Mouse (Mus musculus) heart, postnatal 0 days (tissue): ENCODE measurements at regions not wholly inside any gene's neighbourhood (a gene's known extent, or its start where the extent isn't known, plus 50 kb on each side); places are given as distances from the start of the nearest gene placed in this dataset.

Experiments used
- ATAC-seq: fragments of 200-750 bp; cut with Nextera tagmentation; 2 replicates; pipeline ENCODE4 v1.8.0; 2017; ENCODE audit warnings: low read depth, moderate number of reproducible peaks, moderate library complexity; ENCODE audit not compliant: insufficient read depth
- DNase-seq: peaks from one replicate; pipeline ENCODE4 v3.0.0-alpha.2; 2016; ENCODE audit warnings: low spot score
- H3K27ac ChIP-seq: fragments of 300-500 bp; sonication (generic); 2 replicates; pipeline ENCODE4 v1.5.1; 2014; ENCODE audit warnings: low read depth, mild to moderate bottlenecking
- H3K27me3 ChIP-seq: fragments of 300-500 bp; sonication (generic); 2 replicates; pipeline ENCODE4 v1.6.1; 2014; ENCODE audit warnings: low read length, mixed read lengths; ENCODE audit not compliant: control insufficient read depth, insufficient read depth
- H3K36me3 ChIP-seq: fragments of 300-500 bp; sonication (generic); replicated peaks from 2 replicates; pipeline ENCODE4 v1.6.1; 2014; ENCODE audit warnings: low read length, mixed read lengths; ENCODE audit not compliant: control insufficient read depth, insufficient read depth
- H3K4me1 ChIP-seq: fragments of 300-500 bp; sonication (generic); 2 replicates; pipeline ENCODE4 v1.6.1; 2014; ENCODE audit warnings: antibody characterized with exemption; ENCODE audit not compliant: control insufficient read depth, insufficient read depth
- H3K4me2 ChIP-seq: fragments of 300-500 bp; sonication (generic); 2 replicates; pipeline ENCODE4 v1.6.1; 2014; ENCODE audit warnings: low read depth, mild to moderate bottlenecking, low read length, moderate library complexity
- H3K4me3 ChIP-seq: fragments of 300-500 bp; sonication (generic); 2 replicates; pipeline ENCODE4 v1.5.1; 2014; ENCODE audit warnings: low read depth, low read length
- H3K9ac ChIP-seq: fragments of 300-500 bp; sonication (generic); replicated peaks from 2 replicates; pipeline ENCODE4 v1.6.1; 2014; ENCODE audit warnings: low read depth, low read length, mixed read lengths
- H3K9me3 ChIP-seq: fragments of 300-500 bp; sonication (generic); replicated peaks from 2 replicates; pipeline ENCODE4 v1.6.1; 2016; ENCODE audit warnings: low read length; ENCODE audit not compliant: control insufficient read depth
- CTCF ChIP-seq: IDR thresholded peaks from 2 replicates; pipeline ENCODE4 v1.5.1; 2016; ENCODE audit warnings: antibody characterized with exemption, control low read depth, low read depth
- EP300 ChIP-seq: IDR thresholded peaks from 2 replicates; pipeline ENCODE4 v1.6.1; 2016; ENCODE audit warnings: antibody characterized with exemption, low read depth
- WGBS: fragments of 180-500 bp; shearing (Covaris S2); extraction: QIAGEN DNeasy Blood & Tissue Kit; methylation state at CpG from one replicate; pipeline ENCODE4 v1.1.7; 2014; 5-methylcytosine and 5-hydroxymethylcytosine counted together

DNA sequence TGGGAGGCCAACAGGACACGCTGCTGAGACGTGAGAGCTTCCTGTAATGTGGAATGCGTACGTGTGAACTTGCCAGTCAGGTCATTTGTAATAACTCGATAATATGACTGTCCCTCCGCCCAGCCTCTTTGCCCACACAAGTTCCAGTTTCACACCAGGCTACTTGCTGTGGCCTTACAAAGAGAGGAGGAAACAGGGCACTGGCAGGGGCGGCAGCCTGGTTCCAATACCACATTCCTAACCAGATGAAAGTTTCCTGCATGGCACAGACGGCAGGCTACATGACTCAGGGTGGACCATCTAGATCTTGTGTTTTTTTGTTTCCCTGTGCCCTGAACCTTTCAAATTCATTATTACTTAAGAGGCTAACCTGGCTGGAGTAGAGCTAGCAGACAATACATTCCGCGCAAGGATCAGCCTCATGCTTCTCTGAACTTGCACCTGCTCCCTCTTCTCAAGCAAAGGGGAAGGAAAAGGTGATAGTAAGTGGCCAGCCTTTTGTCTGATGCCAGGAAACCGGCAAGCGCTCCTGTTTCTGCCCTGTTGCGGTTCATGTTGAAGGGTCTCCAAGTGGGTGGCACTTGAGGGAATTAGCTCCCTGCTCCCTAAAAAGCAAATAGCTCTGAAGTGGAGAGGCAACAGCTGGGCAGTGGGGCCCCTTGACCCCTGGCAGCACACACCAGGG is 60.2 kb upstream of the Egln3 start:
- TF ChIP-seq EP300 (no peak), CTCF (no peak)
- WGBS, result 32% methylated on average over 13 of the region's 13 CpGs
- no peak for ATAC-seq

DNA sequence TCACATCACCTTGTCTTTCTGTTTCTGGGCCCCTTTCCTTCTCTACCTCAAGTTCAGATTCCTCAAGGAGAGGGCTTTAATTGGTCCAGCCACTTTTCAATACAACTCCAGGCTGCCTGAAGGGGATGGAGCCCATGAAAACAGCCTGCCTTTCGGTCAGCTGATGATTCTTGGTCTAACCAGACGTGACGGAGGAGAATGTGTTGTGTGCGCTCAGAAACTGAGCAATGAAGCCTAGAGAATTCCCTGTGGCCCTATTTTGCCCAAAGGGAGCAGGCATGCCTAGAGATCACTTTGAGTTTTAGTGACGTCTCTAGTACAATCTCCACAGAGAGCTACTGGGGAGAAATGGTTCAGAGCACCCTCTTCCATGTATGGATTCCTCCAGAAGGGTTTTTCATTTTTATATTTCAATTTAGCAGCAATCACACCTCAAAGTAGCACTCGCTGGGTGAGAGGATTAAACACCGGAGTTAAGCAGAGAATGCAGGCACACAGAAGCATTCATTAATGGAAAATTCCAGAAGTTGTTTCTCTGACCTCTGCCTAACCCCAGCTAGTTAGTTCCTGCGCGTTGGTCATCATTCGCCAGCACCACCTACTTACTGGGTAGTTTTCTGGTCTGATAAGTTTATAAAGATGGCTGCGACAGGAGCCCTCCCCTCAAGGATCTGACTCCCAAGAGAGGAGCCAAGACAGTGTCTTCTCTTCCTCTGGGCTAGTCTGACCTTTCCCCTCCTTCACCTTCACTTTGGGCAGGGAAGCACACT is 58.8 kb upstream of the Egln3 start:
- Histone ChIP-seq H3K4me1 (peaks cover 28% of the 10 kb centered on the region), H3K9ac (no peak overlapping the region), H3K27me3 (no peaks in the 10 kb centered on the region), H3K4me2 (no peak overlapping the region), H3K9me3 (no peaks in the 10 kb centered on the region), H3K27ac (no peak overlapping the region), H3K36me3 (no peaks in the 10 kb centered on the region), H3K4me3 (no peak overlapping the region)
- no peak for TF ChIP-seq EP300
- TF ChIP-seq CTCF, result no peak
- ATAC-seq (no peak), DNase-seq (no peak)
- WGBS, result 77% methylated on average over 11 of the region's 11 CpGs

More for the DNA sequence above, 60.2 kb upstream of the Egln3 start:
- Histone ChIP-seq H3K4me3 (no peak overlapping the region), H3K4me2 (no peak overlapping the region), H3K9me3 (no peaks in the 10 kb centered on the region), H3K36me3 (no peaks in the 10 kb centered on the region), H3K27me3 (no peaks in the 10 kb centered on the region), H3K9ac (no peak overlapping the region), H3K27ac (peak overlapping the region; percentile 43), H3K4me1 (peaks cover 28% of the 10 kb centered on the region)
- DNase-seq, result no peak

DNA sequence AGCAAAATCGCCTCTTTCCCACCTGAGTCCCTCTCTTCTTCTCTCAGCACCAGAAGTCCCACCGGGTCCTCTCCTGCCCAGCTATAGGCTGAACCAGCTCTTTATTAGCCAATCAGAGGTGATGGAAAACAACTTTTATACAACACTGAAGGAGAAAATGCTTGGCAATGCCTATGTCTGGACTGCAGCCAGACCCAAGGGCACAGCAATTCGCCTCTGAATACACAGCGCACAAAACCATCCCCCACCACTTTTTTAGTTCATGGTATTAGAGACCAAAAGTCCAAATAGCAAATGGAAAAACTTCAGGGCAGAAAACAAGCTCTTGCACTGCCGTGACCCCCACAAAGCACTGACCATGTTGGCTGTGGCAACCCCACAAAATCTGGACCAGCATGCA is 57.8 kb upstream of the Egln3 start:
- 61% methylated on average over 5 of the region's 5 CpGs for WGBS
- Histone ChIP-seq H3K9me3 (no peaks in the 10 kb centered on the region), H3K36me3 (no peaks in the 10 kb centered on the region), H3K27ac (0 out of 2 replicates have a peak overlapping the region, but pooled peaks have one; percentile 19), H3K4me2 (no peak overlapping the region), H3K27me3 (no peaks in the 10 kb centered on the region), H3K9ac (no peak overlapping the region), H3K4me3 (no peak overlapping the region), H3K4me1 (peaks cover 28% of the 10 kb centered on the region)
- ATAC-seq (peak; percentile 24; the same call in 1 of the 2 replicates), DNase-seq (no peak)
- TF ChIP-seq CTCF (no peak), EP300 (no peak)

DNA sequence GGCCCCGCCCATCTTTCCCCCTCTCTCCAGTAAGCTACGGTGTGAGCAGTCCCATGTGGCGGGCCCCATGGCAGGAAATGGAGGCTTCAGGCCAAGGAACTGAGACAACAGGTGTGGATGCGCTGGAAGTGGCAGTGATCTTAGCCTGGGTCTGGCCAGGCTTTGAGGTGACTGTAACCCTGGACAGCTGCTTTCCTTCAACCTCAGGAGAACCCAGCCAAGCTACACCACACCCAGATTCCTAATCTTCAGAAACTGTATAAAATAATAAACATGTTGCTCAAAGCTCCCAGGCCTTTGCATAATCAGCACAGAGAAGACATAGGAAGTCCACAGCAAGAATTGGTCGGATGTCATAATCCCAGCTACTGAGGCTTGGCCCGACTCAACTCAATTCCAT is 56.8 kb upstream of the Egln3 start:
- Histone ChIP-seq H3K27me3 (no peaks in the 10 kb centered on the region), H3K27ac (no peak overlapping the region), H3K9ac (no peak overlapping the region), H3K4me3 (no peak overlapping the region), H3K4me1 (peaks cover 25% of the 10 kb centered on the region), H3K36me3 (no peaks in the 10 kb centered on the region), H3K9me3 (no peaks in the 10 kb centered on the region), H3K4me2 (no peak overlapping the region)
- ATAC-seq (no peak), DNase-seq (no peak)
- WGBS, result 71% methylated on average over 6 of the region's 6 CpGs
- TF ChIP-seq EP300, result no peak
- TF ChIP-seq CTCF, result no peak

DNA sequence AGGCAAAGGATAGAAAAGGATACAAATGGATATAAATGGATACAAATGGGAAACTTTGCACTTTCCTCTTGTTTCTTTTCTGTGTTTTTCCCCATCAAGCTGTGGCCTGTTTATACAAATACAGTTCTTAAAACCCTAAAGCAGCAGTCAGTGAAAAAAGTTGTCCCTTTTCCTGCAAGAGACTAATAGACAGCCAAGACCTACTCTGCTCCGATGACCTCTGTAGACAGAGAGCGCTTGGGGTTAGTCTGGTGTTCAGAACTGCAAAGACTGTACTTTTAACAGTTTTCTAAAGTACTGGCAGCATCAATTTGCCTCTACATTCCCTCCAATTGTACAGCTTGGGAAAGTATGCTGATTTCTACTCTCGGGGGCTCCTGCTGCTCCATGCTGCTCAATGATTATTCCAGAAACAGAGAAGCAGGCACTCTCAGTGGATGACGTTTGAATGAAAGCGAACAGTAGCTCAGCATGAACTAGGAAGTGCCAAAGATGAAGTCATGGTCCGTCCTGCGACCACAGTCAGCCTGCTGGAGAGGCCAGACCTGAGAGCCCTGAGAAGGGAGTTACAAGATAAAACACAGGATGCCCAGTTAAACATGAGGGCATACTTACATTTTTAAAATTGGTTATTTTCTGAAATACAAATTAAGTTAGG is 54.2 kb upstream of the Egln3 start:
- no peak overlapping the region for H3K27ac ChIP-seq
- no peaks in the 10 kb centered on the region for H3K27me3 ChIP-seq
- no peaks in the 10 kb centered on the region for H3K36me3 ChIP-seq
- TF ChIP-seq EP300, result no peak
- TF ChIP-seq CTCF, result no peak
- H3K9me3 ChIP-seq, result no peaks in the 10 kb centered on the region
- WGBS, result 58% methylated on average over 7 of the region's 7 CpGs
- H3K4me2 ChIP-seq, result no peak overlapping the region
- H3K4me3 ChIP-seq, result no peak overlapping the region
- DNase-seq (no peak), ATAC-seq (no peak)
- H3K9ac ChIP-seq, result no peak overlapping the region
- peaks cover 5% of the 10 kb centered on the region; the same call in 1 of the 2 replicates for H3K4me1 ChIP-seq
